Mouse (Mus musculus) E14TG2a.4 (cell line): ENCODE measurements around the gene Tulp4.
"Not testable (repeated sequence)": the region's sequence is repeated elsewhere in the genome, so short reads cannot be mapped to it uniquely, and the experiment has no call there.

Source experiments
- H3K27me3 ChIP-seq: 2 replicates; pipeline ENCODE4 v1.6.1; 2014; ENCODE audit warnings: low read length, control low read depth; ENCODE audit not compliant: insufficient read depth
- H3K36me3 ChIP-seq: 2 replicates; pipeline ENCODE4 v1.6.1; 2014; ENCODE audit warnings: low read length, control low read depth; ENCODE audit not compliant: insufficient read depth
- H3K4me1 ChIP-seq: replicated peaks from 2 replicates; pipeline ENCODE4 v1.6.1; 2014; ENCODE audit warnings: low read depth, low read length, control low read depth
- H3K4me3 ChIP-seq: replicated peaks from 2 replicates; pipeline ENCODE4 v1.5.1; 2014; ENCODE audit warnings: mild to moderate bottlenecking, low read length
- H3K9me3 ChIP-seq: 2 replicates; pipeline ENCODE4 v1.6.1; 2014; ENCODE audit warnings: low read length, control low read depth

Gene Tulp4

DNA sequence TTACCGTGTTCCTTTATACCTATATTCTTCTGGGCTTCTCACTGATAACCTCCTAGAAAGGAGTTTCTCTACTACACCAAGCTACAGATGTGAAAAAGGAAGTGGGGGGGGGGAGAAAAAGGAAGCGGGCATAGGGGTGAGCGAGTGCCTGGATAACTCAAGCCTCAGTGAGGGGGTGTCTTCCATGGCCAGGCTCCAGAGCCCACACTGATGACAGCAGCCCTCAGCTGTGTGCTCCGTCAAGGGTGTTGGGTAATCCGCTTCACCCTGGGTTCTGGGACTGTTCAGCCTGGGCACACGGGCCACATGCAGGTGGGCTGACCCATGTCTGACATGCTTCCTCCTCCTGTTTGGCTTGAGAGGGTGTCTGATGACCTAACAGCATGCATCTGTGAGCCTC, 165.7 kb downstream of the Tulp4 start:
- not testable (repeated sequence) for H3K9me3 ChIP-seq, H3K36me3 ChIP-seq, H3K4me3 ChIP-seq, H3K4me1 ChIP-seq, H3K27me3 ChIP-seq

DNA sequence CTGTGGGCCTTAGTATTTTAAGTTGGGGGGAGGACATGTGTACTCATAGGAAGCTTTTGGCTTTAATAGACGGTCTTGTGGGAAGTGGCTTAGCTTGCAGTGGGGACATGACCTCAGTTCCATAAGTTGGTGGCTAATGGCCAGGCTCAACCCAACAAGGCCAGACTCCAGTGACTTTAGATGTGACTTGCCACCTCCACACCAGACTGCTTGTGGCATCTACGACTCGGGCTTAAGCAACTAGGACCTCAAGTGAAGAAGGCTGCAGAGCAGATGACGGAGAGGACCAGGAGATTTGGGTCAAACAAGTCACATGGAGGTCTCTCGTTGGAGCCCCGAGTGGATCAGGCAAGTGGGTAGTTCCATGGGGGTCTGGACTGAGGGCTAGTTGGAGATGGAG, 168.5 kb downstream of the Tulp4 start:
- not testable (repeated sequence) for H3K9me3 ChIP-seq, H3K36me3 ChIP-seq, H3K4me3 ChIP-seq, H3K4me1 ChIP-seq, H3K27me3 ChIP-seq

DNA sequence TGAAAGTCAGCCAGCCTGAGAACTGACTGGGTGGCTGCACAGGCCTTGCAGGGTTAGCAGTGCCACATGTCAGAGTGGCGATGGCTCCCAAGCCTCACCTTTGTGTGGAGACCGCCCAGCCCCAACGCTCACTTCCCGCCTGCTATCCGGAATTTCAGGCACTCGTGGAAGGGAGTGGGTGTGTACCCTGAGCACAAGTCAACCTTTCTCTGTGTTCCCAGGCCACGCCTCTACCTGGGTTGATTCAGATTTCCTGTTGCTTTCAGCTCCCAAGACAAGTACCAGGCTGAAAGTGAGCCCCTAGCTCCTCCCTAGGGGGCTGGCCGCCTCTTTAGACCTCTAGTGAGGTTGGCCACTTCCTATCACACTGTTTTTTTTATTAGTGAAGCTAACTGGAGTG, 173.0 kb downstream of the Tulp4 start:
- not testable (repeated sequence) for H3K4me1 ChIP-seq, H3K27me3 ChIP-seq, H3K4me3 ChIP-seq, H3K36me3 ChIP-seq, H3K9me3 ChIP-seq

DNA sequence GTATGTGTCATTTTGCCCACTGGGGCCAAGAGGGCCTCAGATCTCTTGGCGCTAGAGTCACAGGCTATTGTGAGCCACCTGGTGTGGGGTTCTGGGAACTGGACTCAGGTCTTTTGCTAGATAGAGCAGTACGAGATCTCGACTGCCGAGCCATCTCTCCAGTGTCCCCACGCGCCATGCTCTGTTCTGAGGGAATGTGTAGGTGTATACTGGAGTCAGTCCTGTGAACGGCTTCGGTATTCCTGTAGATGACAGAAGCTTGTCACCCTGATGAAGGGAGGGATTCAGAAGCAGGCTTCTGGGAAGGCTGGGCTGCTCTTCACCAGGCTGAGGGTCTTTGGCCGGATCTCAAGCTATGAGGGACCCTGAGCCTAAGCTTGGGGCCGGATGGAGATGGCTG, 173.5 kb downstream of the Tulp4 start:
- not testable (repeated sequence) for H3K36me3 ChIP-seq, H3K4me3 ChIP-seq, H3K9me3 ChIP-seq, H3K4me1 ChIP-seq, H3K27me3 ChIP-seq

DNA sequence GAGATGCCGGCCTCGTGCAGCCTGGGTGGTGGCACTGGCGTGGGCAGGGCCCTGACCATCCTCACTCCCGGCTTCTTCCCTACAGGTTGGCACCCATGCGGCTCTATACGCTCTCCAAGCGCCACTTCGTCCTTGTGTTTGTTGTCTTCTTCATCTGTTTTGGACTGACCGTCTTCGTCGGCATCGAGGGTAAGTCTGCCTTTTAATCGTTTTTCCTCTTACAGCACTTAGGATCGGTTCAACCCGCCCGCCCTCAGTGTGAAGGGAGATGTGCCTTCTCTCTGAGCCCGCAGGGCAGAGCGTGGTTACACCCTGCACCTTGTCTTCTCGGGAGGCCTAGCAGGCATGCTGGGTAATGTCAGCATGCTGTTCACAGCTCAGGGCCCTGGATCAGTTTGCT, 174.3 kb downstream of the Tulp4 start:
- not testable (repeated sequence) for H3K4me3 ChIP-seq, H3K27me3 ChIP-seq, H3K36me3 ChIP-seq, H3K9me3 ChIP-seq, H3K4me1 ChIP-seq

DNA sequence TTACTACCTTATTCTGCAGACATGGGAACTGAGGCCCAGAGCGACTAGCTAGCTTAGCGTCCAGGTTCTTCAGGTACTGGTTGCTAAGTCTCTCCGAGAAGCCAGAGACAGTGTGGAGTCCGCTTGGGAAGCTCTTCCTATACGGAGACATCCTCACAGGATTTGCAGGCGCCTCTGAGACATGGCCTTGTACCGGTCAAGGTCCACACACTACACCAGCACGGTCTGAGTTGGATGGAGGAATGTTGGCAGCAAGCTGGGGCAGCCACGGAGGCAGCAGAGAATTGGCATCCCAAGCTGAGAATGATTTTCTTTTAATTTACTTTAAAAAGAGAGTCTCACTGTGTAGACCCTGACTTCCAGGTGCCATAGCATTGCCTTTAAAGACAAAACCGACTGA, 176.9 kb downstream of the Tulp4 start:
- not testable (repeated sequence) for H3K4me3 ChIP-seq, H3K4me1 ChIP-seq, H3K36me3 ChIP-seq, H3K9me3 ChIP-seq, H3K27me3 ChIP-seq

DNA sequence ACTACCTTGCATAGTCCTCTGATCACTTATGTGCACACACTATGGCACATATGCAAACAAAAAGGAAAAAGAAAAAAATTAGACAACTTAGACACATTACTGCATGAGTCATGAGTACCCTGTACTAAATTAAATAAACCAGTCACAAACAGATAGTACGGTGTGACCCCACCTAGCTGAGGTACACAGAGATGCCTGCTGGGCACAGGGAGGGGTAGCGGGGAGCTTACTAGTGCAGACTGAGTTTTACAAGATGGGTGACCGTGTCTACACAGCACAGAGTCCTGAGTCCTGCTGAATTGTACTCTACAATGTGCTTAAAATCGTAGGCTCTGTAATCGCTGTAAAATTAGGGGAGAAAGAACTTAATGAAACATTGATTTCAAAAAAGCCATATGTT, 179.9 kb downstream of the Tulp4 start:
- not testable (repeated sequence) for H3K27me3 ChIP-seq, H3K4me1 ChIP-seq, H3K4me3 ChIP-seq, H3K36me3 ChIP-seq, H3K9me3 ChIP-seq

DNA sequence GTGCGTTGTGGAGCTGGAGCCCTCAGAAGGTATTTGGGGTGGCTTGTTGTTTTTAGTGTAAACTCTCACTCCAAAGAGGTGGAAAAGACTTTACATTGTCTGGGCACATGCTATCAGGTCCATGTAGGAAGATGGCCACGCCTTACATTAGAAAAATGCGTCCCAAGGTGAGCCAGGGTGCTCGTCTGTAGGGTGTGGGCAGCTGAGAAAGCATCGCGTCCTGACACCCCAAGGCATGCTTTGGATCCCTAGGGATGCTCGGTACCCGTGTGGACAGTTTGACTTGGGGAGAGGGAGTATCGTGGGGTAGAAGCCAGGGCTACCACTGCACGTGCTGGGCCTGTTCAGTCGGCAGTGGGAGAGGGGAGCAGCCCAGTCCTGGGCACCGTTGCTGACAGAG, 182.8 kb downstream of the Tulp4 start:
- not testable (repeated sequence) for H3K4me1 ChIP-seq, H3K4me3 ChIP-seq, H3K36me3 ChIP-seq, H3K27me3 ChIP-seq, H3K9me3 ChIP-seq

DNA sequence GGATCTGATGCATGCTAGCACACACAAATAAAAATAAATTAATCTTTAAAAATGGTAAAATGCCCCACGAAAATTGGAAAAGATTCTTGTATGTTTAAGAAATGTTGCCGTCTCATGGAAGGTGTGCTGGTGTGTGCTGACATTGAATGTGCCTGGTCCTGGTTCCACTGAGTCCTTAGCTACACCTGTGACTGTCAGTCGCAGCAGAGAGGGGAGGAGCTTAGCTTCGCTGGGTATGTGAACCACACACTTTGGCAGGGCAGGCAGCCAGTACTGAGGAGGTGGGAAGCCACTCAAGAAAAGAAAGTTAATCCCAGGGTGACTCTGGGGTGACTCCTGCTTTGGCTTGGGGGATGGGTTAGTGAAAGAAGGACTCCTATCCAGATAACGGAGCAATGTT, 187.6 kb downstream of the Tulp4 start:
- not testable (repeated sequence) for H3K9me3 ChIP-seq, H3K27me3 ChIP-seq, H3K4me1 ChIP-seq, H3K4me3 ChIP-seq, H3K36me3 ChIP-seq

DNA sequence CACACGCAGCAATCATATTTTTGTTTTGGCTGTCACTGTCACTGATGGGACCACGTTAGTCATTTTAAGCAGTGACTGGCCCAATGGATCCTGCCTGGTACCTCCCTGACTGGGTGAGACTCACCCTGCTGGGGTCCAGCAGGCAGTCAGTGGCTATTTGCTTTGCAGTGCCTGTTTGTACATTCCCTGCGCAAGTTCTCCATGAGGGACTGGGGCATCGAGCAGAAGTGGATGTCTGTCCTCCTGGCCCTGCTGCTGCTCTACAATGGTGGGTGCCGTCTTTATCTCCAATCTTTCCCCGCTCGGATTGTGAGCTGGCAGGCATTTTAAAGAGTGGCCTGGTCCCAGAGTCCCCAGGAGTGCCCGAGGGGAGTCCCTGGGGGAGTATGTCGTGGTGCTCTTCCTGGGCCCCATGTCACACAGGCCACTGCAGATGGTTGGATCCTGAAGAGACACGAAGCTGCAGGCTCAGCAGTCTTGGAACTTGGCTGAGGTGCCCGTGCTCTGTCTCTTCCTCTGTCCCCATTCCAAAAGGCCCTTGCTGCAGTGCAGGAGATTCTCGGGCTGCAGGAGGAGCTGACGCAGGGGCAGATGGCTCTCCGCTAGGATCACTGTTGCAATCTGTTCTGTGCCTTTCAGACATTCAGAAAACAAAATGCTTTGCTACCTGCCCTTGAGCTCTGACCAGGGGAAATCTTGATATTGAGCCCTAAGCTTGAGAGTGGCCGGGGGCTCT, 191.0 kb downstream of the Tulp4 start:
- not testable (repeated sequence) for H3K9me3 ChIP-seq, H3K36me3 ChIP-seq, H3K4me1 ChIP-seq, H3K27me3 ChIP-seq, H3K4me3 ChIP-seq

DNA sequence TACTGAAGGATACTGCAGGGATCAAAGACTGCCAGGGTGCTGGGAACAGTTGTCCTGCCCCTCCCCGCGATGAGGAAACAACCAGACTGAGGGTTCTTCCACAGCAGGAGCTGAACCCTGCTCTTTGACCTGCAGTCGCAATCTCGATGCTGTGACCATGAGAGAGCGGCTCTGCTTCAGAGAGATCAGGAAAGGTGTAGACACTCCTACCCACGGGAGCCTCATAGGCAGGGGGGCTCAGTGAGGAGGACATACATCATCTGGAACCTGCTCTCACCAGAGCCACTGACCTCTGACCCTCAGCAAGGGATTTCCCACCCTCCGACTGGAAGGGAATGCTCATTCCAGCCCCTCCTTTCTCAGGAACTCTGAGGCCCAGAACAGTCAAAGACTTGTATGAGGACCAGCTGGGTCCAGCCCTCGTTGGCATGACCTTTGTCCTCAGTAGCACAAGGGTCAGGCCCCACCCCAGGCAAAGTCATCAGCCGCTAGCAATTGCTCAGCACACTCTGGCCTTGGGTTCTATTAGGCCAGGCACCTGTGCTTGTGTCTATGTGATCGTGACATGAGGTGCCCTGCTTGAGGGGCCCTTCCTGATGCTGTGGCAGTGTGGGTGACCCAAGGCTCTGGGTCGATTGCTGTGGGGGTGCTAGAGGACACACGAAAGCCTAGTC, 194.1 kb downstream of the Tulp4 start:
- H3K36me3 ChIP-seq, H3K4me3 ChIP-seq, H3K4me1 ChIP-seq, H3K27me3 ChIP-seq, H3K9me3 ChIP-seq: not testable (repeated sequence)
